Mouse (Mus musculus) B cell, adult 2 months (primary cell): ENCODE results near the gene Usp22.
"Not testable (repeated sequence)": the region's sequence is repeated elsewhere in the genome, so short reads cannot be mapped to it uniquely, and the experiment has no call there.

Experiments
- DNase-seq, 2 experiments: peaks; one replicate each; pipeline ENCODE4 v3.0.0; 2022

Usp22 gene

DNA sequence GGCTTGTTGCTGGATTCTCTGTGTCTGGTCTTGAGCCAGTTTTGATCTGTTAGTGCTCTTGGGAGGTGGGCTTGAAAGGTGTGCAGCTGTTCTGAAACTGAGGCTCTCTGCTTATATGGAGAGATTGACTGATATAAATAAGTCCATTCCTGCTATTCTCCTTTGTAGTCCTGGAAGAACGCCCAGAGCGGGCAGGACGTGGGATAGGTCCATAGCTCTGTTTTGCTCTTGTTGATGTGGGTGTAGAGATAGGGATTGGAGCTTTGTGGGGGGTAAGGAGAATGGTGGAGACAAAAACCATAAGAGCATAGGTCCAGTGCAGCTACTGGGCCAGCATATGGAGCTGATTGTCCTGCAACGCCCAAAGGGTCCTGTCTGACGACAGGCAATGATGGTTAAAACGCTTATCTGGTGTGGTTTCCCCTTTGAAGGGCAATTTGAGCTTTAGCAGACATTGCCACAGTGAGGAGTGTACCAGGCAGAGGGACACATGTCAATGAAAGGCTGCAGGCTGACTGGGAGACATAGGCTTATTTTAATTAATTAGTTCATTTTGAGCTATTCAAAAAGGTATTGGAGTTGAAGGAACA lies 31.8 kb downstream of the Usp22 start:
- DNase-seq, result no peak

DNA sequence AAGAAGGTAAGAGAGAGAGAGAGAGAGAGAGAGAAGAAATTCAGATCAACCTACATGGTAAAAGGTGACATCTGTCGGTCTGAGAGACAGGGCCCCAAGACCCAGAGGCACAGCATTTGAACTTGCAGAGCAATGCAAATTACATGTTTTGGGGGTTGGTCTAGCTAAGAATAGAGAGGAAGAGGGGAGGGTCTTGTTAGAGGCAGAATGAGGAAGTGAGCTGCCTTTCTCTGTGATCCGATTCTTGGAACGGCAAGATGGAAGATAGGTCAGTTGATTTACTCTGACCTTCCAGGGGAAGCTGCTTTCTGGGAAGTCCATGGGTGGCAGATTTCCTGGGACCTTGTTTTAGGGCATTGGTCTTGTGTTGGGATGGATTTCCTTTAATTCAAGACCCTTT lies 32.6 kb downstream of the Usp22 start:
- DNase-seq, result peak; percentile 66 to 69

DNA sequence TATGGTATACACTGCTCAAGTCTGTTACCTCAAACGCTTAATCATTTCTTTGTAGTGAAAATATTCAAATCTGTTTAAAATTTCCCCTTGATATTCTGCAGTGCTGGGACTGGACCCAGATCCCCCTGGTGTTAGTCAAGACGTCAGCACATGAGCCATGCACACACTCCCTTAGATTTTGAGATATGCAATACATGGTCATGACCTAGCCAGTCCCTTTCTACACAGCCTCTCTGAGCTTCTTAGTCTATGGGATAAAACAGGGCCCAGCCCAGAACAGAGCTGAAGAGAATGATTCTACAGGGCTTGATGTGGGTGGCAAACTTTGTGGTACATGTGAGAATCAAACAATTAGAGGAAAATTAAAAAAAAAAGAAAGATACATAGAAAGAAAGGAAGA lies 33.2 kb downstream of the Usp22 start:
- no peak for DNase-seq

DNA sequence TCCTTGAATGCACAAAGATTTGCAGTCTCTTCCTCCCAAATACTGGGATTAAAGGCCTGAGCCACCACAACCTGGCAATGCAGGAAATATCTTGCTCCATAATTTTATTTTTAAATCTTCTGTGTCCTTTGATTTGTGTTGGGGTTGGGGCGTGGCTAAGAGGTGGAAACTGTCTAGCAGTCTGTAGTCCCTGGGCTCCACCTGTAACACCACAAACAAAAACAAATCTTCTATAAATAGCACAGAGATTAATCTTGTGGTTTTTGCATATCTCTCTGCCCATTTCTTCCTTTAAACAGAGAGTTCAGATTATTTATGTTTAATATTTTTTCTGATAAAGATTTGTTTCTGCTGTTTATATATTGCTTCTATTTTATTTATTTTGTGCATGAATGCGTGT lies 41.9 kb downstream of the Usp22 start:
- DNase-seq, result no peak

- not testable (repeated sequence) for DNase-seq
Measured at GRCm38 (mm10) chr11:61130646-61131045, 44.2 kb downstream of the Usp22 start.

DNA sequence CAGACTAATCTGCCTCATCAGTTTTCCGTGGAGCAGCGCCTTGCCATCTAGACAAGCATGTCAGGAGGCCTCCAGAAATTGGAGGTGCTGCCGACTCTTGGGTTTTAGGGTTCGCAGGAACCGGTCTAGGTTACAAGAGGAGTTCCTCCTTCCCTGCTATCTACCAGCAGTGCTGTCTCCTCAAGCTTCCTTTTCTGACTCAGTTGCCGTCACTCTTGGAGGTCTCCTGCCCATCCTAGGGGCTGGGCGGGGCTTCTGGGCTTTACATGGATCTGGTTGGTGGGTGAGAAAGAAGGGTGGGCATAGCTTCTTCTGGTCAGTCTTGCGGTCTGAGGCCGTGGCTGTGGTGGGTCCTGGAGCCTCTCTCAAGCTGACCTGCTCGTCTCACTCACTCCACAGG lies 45.5 kb downstream of the Usp22 start:
- no peak for DNase-seq

GRCm38 (mm10) chr11:61127421-61128055 lies 47.3 kb downstream of the Usp22 start:
- DNase-seq, result no peak

DNA sequence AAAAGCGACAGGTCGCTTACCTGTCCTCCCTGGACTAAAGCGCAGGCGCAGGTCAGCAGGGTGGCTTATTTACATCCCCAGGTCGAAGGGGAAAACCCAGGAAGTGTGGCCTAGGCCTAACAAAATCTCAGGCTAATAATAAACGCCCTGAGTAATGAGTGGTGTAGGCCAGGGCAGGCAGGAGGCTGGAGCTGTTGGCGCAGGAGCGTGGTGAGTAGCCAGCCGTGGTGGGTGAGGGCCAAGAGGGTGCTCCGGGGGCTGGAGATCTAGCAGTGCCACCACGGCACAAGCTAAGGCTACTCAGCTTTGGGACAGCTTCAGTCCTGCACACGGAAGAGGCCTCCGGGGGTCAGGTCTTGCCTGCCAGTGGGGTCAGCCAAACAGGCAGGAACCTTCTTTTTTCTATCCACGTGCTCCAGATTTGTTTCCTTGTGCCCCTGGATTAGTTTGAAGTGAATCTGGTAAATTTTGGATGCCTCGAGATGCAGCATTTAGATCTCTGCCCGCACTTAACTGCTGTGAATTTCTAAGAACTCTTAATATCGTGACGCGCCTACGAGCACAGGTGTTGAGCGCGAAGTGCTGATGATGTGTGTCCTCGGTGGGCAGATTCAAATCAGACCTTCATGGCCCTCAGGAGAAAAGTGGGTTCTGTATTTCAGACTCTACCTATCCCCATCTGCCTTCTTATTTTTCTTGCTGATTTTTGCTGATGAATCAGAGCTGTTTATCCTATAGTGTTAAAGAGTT lies 48.1 kb downstream of the Usp22 start, which contains the start of gene Tnfrsf13b:
TSS of gene Tnfrsf13b (plus strand) at position 150 of the 750 bp plus-strand sequence.
- peak; percentile 61 to 67 for DNase-seq

- no peak for DNase-seq
Measured at GRCm38 (mm10) chr11:61125970-61126369, 48.9 kb downstream of the Usp22 start.

GRCm38 (mm10) chr11:61123886-61124285 lies 51.0 kb downstream of the Usp22 start:
- no peak for DNase-seq

- peak; percentile 63 to 69 for DNase-seq
Measured at GRCm38 (mm10) chr11:61122769-61123288, 52.0 kb downstream of the Usp22 start.

DNA sequence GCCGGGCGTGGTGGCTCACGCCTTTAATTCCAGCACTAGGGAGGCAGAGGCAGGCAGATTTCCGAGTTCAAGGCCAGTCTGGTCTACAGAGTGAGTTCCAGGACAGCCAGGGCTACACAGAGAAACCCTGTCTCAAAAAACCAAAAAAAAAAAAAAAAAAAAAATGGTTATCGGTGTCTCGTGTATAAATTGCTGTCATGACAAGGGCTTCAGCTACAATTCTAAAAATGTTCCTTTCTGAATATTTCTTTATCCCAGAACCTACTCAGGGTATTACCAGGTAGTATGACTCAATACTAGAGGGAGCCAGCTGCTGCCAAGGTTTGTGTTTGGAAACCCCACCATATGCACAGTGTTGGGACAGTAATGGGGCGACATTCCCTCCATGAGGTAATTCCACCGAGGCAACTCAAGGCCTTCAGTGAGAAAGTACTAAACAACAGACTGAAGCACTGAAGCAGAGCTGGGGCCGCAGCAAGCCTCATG lies 52.5 kb downstream of the Usp22 start:
- DNase-seq, result no peak

DNA sequence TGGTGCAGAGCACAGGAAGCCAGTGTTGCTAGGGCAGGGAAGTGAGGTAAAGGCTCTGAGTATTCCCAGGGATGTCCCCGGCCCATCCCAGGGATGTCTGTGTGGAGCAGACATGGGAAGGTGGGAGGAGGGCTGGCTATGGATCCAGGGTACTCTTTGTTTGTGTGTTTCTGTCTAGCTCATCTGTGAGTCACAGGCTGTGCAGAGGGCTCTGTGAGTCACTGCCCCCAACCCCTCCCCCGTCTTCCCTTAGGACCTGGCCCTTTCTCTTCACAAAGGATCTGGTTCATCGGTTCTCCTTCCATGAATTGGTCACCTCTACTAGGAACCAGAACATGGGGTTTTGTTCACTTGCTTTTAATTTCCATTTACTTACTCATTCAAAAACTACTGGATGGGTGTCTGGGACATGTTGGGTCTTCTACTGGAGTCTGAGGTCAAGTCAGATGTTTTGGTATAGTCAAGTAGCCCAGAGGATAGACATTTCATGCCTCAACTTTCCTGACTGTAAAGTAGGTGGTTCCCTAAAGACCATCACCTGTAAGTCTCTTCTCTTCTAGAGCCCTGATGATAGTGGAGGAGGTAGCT lies 54.8 kb downstream of the Usp22 start:
- no peak for DNase-seq

DNA sequence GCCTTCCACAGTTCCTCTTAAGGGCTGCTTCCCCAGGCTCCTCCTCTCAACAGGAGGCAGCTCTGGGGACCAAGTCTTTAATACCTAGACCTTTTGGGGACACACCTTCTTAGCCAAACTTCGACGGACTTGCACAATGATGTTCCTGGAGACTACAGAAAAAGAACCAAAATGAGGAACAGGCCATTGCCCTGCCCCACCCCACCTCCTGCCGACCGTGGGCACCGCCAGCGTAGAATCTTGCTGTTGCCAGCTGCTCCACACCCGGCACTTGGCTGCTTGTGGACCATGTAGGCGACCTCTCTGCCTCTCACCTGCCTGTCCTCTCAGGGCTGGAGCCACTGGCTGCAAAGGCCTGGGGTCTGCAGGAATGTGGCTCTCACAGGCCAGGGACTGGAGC lies 58.6 kb downstream of the Usp22 start:
- peak; percentile 62 to 68 for DNase-seq

- DNase-seq, result peak; percentile 61 to 65
Measured at GRCm38 (mm10) chr11:61112323-61112995, 62.4 kb downstream of the Usp22 start.

DNA sequence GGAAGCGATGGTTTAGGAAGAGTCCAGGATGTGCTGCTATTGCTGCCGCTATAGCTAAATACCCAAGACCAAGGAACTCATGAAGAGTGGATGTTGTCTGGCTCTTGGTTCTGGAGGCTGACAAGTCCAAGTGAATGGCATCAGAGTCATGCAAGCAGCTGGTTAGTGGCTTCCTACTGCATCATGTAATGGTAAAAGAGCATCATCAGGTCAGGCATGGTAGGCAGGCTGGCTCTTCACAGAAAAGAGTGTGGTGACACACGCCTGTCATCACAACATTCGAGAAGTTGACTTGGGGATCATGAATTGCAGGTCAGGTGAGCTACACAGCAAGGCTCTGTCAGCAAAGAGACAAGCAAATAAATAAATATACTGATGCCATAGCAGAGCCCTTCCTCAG lies 63.4 kb downstream of the Usp22 start:
- no peak for DNase-seq

DNA sequence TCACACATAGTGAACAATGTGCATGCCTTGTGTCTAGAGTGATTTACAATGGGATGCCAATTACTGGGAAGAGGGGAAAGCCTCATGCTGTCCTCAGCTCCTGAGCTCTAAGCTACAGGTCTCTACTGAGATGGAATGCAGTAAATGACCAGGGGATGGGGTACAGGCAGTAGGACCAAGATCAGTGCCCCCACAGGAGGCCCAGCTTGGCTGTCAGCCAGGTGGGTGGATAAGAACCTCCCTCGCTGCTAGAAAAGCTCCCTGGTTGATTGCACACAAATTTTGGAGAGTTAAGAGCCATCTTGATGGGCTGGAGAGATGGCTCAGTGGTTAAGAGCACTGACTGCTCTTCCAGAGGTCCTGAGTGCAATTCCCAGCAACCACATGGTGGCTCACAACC lies 63.9 kb downstream of the Usp22 start:
- DNase-seq, result no peak

DNA sequence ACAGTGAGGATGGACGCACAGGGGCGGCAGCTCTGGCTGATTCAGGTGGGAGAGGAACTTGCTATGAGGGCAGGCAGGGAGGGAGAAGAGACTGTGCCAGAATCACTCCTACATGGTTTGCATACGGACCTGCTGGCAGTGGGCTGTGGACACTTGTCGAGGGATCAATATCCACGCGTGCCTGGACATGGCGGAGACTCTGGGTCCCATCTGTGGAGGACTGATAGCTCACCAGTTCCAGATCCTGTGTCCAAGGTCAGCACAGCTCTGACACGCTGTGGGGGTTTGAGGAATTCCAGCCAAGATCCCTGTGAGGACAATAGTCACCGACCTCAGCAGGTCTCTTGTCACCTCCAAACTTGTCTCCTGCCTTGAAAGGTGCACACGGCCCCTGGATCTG lies 64.7 kb downstream of the Usp22 start:
- no peak for DNase-seq

- peak; percentile 52 to 56 for DNase-seq
Measured at GRCm38 (mm10) chr11:61109707-61110106, 65.1 kb downstream of the Usp22 start.

- peak; percentile 73 to 76 for DNase-seq
Measured at GRCm38 (mm10) chr11:61108911-61109361, 65.9 kb downstream of the Usp22 start.

DNA sequence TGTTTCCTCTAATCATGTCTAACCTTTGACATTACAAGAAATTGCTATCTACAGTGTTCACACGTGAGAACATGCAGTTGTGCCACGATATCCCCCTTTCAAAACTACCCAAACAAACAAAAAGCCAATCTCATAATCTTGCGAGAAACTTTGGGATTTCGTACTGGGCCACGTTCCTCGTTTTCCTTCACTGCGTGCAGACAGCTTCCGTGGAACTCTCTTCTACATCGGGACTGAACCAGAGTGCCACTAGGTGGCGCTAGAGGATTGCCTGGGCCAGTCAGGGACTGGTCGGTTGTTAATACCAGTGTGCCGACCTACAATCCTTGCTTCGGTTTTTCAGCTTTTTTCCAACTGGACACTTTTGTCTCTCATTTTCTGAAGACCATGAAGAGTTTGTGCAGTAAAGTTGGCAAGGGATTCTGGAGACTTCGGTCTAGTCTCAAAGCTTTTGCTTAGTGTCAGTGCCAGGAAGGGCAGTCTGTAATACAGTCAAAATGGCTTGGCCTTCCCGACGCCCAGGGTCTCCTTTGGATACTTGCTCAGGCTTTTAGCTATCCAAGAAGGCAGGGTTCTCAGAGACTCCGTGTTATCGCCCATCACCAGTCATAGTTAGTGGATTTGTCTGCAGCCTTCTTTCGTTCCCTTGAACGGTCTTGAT lies 70.5 kb downstream of the Usp22 start:
- peak; percentile 87 to 88 for DNase-seq
